Mouse (Mus musculus) cerebellum, adult 2 months (tissue): ENCODE results near the gene Cacna1d. TPM values are rescaled to one million over a fixed set of nuclear protein-coding genes. Genes with fewer than 3 reads are reported as not detected.
A peak's percentile ranks its signal among the peaks of the same experiment; 100 is the strongest.

Experiments used
- DNase-seq, 2 experiments: peaks; one replicate each; pipeline ENCODE4 v3.0.0; 2021
- H3K27ac ChIP-seq: fragments of 200-500 bp; 2 replicates; pipeline ENCODE4 v1.5.1; 2012; ENCODE audit warnings: low read length, control low read depth, inconsistent platforms; ENCODE audit not compliant: insufficient read depth
- H3K27me3 ChIP-seq: fragments of 200-500 bp; 2 replicates; pipeline ENCODE4 v1.6.1; 2012; ENCODE audit warnings: inconsistent platforms, mild to moderate bottlenecking, low read length, moderate library complexity; ENCODE audit not compliant: control insufficient read depth, insufficient read depth
- H3K4me1 ChIP-seq: fragments of 200-500 bp; 2 replicates; pipeline ENCODE4 v1.6.1; 2011; ENCODE audit warnings: low read length; ENCODE audit not compliant: control insufficient read depth, insufficient read depth
- H3K4me3 ChIP-seq: fragments of 200-500 bp; replicated peaks from 2 replicates; pipeline ENCODE3; 2011; ENCODE audit warnings: mild to moderate bottlenecking, low read depth, low read length, control low read depth; ENCODE audit not compliant: insufficient read depth
- CTCF ChIP-seq: fragments of 200-500 bp; IDR thresholded peaks from 2 replicates; pipeline ENCODE4 v1.5.1; 2011; ENCODE audit warnings: low read depth, mild to moderate bottlenecking, control low read depth, low read length, moderate library complexity, borderline replicate concordance; ENCODE audit not compliant: insufficient read depth
- POLR2A ChIP-seq: fragments of 200-500 bp; IDR thresholded peaks from 2 replicates; pipeline ENCODE4 v1.6.1; 2011; ENCODE audit warnings: low read length, control low read depth, borderline replicate concordance; ENCODE audit not compliant: insufficient read depth
- WGBS: fragments of 180-500 bp; shearing (Covaris S2); methylation state at CpG from one replicate; pipeline ENCODE4 v1.1.7; 2018; 5-methylcytosine and 5-hydroxymethylcytosine counted together
- polyA plus RNA-seq: library from polyadenylated mRNA; depleted of rRNA; stranded (reverse); fragments of >200 nt; gene quantifications from 2 replicates; pipeline ENCODE4 v1.2.3, GENCODE M21; 2012

The Cacna1d gene
- polyA plus RNA-seq, 1 experiment: 35.0 TPM

GRCm38 (mm10) chr14:30200310-30200709, 290.9 kb downstream of the Cacna1d start:
- Histone ChIP-seq H3K27me3 (no peaks in the 10 kb centered on the region), H3K27ac (no peak overlapping the region), H3K4me1 (peaks cover 19% of the 10 kb centered on the region), H3K4me3 (no peak overlapping the region)
- DNase-seq: no peak
- 92% methylated on average over 1 of the region's 1 CpGs for WGBS
- TF ChIP-seq CTCF: no peak

- Histone ChIP-seq H3K4me1 (peaks cover 12% of the 10 kb centered on the region), H3K27me3 (no peaks in the 10 kb centered on the region), H3K4me3 (no peak overlapping the region), H3K27ac (no peak overlapping the region; the same call in 1 of the 2 replicates)
- 38% methylated on average over 3 of the region's 3 CpGs for WGBS
- TF ChIP-seq CTCF (no peak), POLR2A (no peak)
- DNase-seq: no peak
These were observed 292.4 kb downstream of the Cacna1d start for GRCm38 (mm10) chr14:30198882-30199281.

GRCm38 (mm10) chr14:30198116-30198515, 293.1 kb downstream of the Cacna1d start:
- no peak for DNase-seq
- 75% methylated on average over 4 of the region's 4 CpGs for WGBS
- no peak overlapping the region for H3K4me3 ChIP-seq
- H3K27me3 ChIP-seq: no peaks in the 10 kb centered on the region
- peaks cover 12% of the 10 kb centered on the region for H3K4me1 ChIP-seq
- TF ChIP-seq CTCF: no peak
- H3K27ac ChIP-seq: no peak overlapping the region

GRCm38 (mm10) chr14:30196959-30197358, 294.3 kb downstream of the Cacna1d start:
- Histone ChIP-seq H3K4me3 (no peak overlapping the region), H3K27me3 (no peaks in the 10 kb centered on the region), H3K27ac (no peak overlapping the region), H3K4me1 (peaks cover 12% of the 10 kb centered on the region)
- DNase-seq: peak in 1 of 2 experiments; percentile 45
- TF ChIP-seq CTCF (no peak), POLR2A (no peak)
- 13% methylated on average over 1 of the region's 1 CpGs for WGBS

GRCm38 (mm10) chr14:30196235-30196634, 295.0 kb downstream of the Cacna1d start:
- no peak overlapping the region for H3K27ac ChIP-seq
- 40% methylated on average over 5 of the region's 5 CpGs for WGBS
- no peak for TF ChIP-seq POLR2A
- no peak for TF ChIP-seq CTCF

GRCm38 (mm10) chr14:30190308-30190971, 300.8 kb downstream of the Cacna1d start:
- no peak for DNase-seq
- 90% methylated on average over 5 of the region's 5 CpGs for WGBS
- H3K27me3 ChIP-seq: no peaks in the 10 kb centered on the region
- TF ChIP-seq POLR2A: no peak
- no peak for TF ChIP-seq CTCF
- H3K4me3 ChIP-seq: no peak overlapping the region
- H3K4me1 ChIP-seq: no peaks in the 10 kb centered on the region; the same call in 1 of the 2 replicates
- no peak overlapping the region for H3K27ac ChIP-seq

More at GRCm38 (mm10) chr14:30196235-30196634, 295.0 kb downstream of the Cacna1d start:
- peak; percentile 28 to 50 for DNase-seq
- no peaks in the 10 kb centered on the region for H3K27me3 ChIP-seq
- H3K4me3 ChIP-seq: no peak overlapping the region
- peaks cover 12% of the 10 kb centered on the region for H3K4me1 ChIP-seq

GRCm38 (mm10) chr14:30185616-30186274, 305.5 kb downstream of the Cacna1d start:
- H3K4me3 ChIP-seq: no peak overlapping the region
- no peaks in the 10 kb centered on the region for H3K27me3 ChIP-seq
- no peak for TF ChIP-seq POLR2A
- TF ChIP-seq CTCF: no peak
- H3K4me1 ChIP-seq: no peaks in the 10 kb centered on the region
- WGBS: 93% methylated on average over 6 of the region's 6 CpGs
- no peak overlapping the region for H3K27ac ChIP-seq
- no peak for DNase-seq
